Mouse (Mus musculus) E14TG2a.4 (cell line): ENCODE results near the gene Gm960.

ENCODE experiments used
- CTCF ChIP-seq: conservative IDR thresholded peaks from 2 replicates; pipeline ENCODE4 v1.5.1; 2014; ENCODE audit warnings: low read length
- NANOG ChIP-seq: IDR thresholded peaks from 2 replicates; pipeline ENCODE4 v1.6.1; 2014; ENCODE audit warnings: borderline replicate concordance, low read length, mixed read lengths
- POU5F1 ChIP-seq: IDR thresholded peaks from 2 replicates; pipeline ENCODE4 v1.6.1; 2014; ENCODE audit warnings: low read length, borderline replicate concordance

DNA sequence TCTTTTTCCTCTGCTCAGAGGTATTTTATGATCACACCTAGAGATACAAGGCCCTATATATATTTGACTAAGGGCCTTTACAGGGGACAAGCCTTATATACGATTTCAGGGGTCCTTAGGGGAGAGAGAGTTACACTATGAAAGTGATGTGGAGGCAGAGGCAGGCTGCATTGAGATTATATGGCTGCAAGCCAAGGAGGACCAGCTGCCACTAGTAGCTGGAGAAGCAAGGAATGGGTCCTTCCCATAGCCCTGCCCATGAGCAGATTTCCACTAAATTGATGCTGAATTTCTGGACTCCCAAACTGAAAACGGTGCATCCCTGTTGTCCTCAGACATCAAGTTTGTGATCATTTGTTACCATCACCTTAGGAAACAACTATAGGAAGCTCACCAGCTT is 114.6 kb downstream of the Gm960 start:
- TF ChIP-seq CTCF (no peak), POU5F1 (no peak), NANOG (no peak)
